Mouse (Mus musculus): Measurements from ENCODE around the gene Mtmr12. TPM values are rescaled to one million over a fixed set of nuclear protein-coding genes. Genes with fewer than 3 reads are reported as not detected.
"Not testable (repeated sequence)": the region's sequence is repeated elsewhere in the genome, so short reads cannot be mapped to it uniquely, and the experiment has no call there.

The Mtmr12 gene
- total RNA-seq, 4 experiments from 2014 or later, result 6.8 to 11.1 (median 9.0) TPM

DNA sequence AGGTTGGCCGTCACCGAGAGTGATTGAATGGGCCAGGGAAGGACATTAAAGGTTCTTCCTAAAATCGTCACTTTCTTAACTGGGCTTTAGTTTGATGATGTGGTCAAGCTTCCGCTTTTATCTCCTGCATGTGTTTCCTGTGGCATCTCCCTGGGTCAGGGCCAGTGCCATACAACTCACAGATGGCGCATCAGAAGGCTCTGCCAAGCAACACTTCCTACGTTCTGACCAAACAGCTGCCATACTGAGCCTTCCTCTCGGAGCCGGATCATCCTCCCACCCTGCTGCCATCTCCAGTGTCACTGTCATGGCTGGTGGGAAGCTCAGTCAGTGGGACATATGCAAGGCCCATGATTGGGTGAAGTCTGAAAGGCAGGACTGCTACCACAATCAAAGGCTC, 6.7 kb downstream of the Mtmr12 start:
- DNase-seq (ENCODE audit: low spot score), result peak; percentile 44

DNA sequence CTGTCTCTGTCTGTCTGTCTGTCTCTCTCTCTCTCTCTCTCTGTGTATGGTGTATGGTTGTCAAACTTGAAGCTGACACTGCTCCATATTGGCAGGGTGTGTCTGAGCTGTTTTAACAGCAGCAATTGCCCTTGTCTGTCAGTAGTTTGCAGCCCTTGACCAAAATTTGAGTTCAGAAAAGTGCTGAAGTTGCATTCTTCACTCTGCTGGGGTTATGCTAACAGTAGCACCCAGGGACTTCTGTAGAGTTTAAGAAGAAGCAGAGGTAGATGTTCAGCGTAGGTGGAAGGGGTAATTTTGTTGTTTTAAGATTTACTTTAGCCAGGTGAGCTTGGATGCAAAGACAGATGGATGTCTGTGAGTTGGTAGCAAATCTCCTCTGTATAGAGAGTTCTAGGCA, 7.4 kb downstream of the Mtmr12 start:
- DNase-seq (ENCODE audit: low spot score), result no peak

DNA sequence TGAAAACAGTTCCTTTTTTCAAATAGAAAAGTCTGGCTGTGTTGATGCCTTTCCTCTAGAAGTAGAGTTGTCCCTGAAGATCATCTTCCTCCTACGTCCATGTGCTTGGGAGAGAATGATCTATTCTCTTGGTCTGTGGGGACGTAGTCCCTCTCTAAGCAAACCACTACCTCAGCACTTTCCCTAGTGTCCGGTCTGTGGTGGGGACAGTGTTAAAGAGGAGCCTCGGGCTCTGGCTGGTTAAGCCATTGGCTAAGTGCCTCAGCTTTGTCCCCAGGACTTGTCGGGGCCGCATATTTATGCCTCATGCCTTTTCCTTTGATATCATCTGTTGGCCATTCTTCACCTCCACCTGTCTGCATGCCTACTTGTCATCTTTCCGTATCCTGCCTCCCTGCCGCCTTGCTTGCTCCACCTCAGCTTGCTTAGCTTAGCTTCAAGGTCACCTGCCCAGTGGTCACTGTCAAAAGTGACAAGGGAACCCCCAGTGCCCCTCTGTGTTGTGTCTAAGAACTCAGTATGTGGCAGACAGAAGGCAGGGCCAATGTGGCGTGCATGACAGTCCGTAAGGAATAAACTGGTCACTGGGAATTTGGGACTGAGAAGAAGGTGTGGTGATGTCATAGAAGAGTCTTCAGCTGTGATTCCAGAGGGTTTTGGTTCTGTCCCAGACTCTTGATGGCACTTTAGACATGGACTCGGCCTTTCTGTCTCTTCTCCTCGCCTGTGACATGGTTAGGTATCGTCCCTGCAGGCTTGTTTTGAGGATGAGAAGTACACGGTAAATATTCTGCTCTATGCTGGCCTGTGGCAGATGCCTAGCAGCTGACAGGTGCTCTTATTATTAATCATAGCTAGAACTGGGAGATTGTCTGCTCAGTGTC, 9.9 kb downstream of the Mtmr12 start:
- no peak for DNase-seq (ENCODE audit: low spot score)

DNA sequence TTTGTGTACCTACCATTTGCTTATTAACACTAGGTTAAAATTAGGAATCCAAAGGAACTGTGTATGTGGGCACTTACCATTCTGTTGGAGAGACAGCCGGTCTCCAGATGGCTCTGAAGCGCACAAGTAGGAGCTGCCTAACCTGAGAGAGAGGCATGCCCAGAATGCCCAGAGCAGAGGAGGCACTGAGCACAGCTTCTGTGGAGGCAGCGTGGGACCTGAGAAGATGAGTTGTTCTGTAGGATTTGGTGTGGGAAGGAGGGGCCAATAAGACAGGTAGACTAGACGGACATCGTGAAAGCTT, 10.5 kb downstream of the Mtmr12 start:
- DNase-seq (ENCODE audit: low spot score), result no peak

DNA sequence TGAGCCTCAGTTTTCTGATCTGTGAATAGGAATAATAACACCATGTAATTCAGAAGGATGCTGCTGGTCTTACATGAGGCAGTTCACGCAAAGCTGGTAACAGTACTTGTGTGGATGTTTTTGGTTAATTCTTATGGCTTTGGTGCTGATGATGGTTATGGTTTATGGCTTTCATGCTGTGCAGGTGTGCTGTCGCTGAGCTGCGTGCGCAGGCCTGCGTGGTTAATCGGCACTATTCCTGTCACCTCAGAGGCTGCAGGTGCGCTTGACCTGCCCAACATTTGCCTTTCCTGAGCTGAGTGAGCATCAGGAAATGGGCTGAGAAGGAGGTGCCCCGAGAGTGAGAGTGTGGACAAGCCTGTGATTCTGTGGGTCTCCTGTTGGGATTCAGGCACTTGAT, 11.3 kb downstream of the Mtmr12 start:
- no peak for DNase-seq (ENCODE audit: low spot score)

DNA sequence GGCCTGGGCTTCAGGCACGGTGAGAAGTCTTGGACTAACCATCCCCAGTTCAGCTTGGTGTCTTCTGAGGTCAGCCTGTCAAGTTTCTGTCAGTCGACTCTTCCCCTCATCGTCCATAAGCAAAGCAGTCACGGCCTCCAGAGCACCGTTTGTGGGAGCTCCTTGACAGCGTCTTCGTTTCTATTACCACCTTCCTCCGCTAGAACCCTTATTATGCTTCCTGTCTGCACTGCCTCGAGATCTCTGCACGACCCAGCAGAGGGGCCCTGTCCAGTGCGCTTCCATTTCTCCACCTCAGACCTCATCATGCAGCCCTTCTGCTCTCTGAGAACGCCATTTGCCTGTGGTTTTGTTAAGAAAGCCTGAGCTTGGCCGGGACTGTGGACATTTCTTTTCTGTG, 12.0 kb downstream of the Mtmr12 start:
- no peak for DNase-seq (ENCODE audit: low spot score)

DNA sequence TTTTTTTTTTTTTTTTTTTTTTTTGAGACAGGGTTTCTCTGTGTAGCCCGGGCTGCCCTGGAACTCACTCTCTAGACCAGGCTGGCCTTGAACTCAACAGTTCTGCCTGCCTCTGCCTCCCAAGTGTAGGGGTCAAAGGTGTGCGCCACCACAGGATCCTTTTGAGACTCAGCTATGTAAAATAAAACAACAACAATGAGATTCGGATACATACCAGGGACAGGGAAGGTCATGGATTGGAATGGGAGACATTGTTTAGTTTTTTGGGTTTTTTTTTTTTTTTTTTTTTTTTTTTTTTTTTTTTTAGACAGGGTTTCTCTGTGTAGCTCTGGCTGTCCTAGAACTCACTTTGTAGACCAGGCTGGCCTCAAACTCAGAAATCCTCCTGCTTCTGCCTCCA, 12.5 kb downstream of the Mtmr12 start:
- DNase-seq (ENCODE audit: low spot score), result not testable (repeated sequence)

DNA sequence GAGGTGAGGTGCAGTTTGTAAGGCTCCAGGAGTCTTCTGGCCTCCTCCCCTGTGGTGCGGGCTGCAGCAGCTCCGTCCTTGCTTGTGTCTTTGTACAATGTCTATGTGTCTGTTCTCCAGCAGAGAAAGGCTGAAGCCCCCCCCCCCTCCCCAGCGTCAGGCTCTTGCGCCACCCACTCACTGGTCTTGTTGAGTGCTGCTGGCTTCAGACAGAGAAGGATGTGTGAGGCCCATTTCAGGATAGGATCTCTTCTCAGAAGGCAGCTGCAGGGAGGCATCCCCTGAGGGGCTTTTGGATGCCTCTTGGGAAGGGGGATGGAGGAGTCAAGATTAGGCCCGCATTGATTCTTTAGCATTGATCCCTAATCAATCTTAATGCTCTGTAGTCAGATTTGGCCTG, 13.0 kb downstream of the Mtmr12 start:
- DNase-seq (ENCODE audit: low spot score), result no peak

DNA sequence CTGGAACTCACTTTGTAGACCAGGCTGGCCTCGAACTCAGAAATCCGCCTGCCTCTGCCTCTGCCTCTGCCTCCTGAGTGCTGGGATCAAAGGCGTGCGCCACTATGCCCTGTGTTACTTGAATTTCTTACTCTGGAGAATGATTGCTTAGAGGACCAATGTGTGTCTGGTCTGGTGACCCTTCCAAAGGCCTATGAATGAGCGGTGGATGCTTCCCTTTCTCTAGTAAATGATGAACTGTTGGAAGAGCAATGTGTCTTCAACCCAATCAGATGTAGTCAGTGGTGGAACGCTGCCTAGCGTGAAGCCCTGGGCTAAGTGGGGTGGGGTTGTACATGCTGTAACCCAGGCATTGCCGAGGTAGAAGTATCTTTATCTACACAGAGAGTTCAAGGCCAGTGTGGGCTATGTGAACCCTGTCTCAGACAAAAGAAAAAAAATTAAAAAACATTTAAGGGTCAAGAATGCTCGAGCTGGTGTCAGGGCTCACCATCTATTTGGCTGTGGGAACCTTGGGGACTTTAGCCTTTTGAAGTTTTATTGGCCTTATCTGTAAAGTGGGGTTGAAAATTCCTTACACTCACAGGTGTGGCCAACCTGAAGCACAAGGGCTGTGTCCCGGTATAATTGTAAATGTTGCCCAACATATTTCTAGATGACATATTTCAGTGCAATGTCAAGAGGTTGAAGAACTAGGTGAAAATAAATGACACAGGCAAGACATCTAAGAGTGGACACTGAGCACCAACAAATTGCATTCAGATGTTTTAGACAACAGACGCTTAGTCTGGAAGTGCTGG, 14.0 kb downstream of the Mtmr12 start:
- no peak for DNase-seq (ENCODE audit: low spot score)

DNA sequence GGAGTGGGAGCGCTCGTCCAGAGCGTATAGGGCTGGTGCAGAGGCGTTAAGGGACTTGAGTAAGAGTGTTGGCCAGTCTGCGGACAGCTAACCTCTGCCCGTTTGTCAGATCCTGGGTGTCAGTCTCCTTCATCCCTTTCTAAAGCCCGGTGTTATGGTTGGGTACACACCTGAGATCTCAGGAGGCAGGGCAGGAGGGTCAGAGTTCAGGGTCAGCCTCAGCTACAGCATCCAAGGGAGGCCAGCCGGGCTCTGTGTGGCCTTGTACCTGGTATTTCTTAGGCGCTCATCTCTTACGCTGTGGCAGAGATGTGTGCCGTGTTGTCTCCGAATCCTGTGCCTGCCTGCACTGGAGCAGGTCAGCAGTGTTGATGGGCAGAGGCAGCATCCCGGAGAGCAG, 16.3 kb downstream of the Mtmr12 start:
- DNase-seq (ENCODE audit: low spot score), result no peak

DNA sequence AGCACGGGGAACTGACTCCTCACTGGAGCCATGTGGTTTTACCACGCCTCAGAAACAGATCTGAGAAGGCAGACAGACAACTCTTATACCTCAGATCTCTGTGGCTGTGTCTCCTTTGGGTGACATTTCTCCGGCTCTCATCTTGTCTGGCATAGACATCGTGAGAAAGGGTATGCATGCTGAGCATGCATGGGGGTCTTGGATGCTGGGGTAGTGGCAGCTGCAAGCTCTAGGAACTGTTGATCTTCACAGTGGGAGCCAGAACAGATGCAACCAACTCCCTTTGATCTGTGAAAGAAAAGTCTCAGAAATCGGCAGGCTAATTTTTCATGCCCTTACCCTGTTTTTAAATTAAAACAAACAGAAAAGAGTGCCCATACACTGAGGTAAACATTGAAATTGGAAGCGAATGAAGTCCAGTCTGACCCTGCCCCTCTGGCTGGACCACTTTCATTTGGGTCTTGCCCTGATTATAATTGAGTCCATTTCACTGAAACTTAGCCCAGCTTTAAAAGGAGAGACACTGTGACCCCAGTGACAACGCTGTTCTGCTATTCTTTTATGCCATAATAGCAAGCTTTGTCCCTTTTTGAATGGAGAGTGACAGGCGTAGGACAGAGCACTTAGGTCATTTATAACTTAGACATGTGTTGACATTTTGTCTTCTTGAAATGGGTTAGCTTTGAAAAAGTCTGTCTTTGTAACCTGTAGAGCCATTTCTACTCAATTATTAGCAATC, 17.9 kb downstream of the Mtmr12 start:
- no peak for DNase-seq (ENCODE audit: low spot score)

DNA sequence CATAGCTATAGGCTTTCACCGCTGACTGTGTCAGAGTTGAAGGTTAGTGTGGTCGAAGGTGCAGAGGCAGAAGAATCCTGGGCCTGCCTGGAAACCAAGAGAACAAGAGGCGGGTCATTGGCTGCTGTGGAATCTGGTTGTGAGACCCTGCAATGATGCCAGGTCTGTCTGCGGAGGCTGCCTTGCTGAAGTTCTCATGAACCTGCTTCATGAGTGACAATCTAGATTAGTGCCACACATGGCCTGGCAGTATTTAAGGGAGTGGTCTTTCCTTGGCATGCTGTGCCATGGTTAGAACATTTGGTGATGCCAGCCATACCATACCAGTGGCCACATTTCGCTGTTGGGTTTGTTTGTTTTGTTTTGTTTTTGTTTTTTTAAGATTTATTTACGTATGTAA, 18.6 kb downstream of the Mtmr12 start:
- no peak for DNase-seq (ENCODE audit: low spot score)

DNA sequence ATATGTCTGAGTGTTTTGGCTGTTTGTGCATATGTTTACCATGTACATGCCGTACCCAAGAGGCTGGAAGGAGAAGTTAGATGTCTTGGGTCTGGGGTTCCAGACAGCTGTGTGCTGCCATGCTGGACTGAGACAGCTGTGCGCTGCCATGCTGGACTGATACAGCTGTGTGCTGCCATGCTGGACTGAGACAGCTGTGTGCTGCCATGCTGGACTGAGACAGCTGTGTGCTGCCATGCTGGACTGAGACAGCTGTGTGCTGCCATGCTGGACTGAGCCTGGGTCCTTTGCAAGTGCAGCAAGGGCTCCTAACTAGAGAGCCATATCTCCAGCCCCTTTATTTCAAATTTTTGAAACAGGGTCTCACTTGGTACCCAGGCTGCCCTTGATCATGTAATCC, 19.4 kb downstream of the Mtmr12 start:
- no peak for DNase-seq (ENCODE audit: low spot score)

DNA sequence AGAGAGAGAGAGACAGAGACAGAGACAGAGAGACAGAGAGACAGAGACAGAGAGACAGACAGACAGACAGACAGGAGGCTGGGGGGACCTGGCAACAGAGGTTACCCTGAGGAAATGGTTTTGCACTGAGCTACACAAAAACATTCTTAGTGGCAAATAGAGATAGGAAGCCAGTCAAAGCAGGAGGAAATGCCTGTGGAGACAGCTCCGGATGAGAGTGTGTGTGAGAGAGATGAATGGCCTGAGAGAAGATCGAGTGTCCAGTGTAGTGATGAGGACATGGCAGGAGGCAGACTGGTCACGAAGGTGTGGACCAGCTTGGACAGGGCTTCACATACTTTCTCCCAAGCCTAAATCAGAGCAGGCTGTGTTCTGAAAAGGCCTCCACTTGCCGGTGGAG, 20.2 kb downstream of the Mtmr12 start:
- DNase-seq (ENCODE audit: low spot score), result no peak

DNA sequence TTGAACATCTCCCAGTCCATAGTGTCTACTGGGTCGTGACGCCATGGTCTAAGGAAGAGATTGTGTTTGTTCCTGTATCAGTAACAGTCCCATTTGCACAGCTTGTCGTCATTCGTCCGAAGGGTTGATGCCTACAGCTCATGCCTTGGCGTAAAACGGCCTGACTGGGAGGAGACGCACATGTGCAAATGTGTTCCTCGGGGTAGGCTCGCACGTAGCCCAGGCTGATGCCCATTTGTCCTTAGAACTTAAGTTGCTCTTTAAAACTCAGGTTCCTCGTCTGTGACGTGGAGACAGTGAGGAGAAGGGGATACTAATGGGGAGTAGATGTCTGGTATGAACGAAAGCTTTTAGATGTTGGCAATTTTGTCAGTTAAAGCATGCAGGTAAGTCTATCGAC, 22.1 kb downstream of the Mtmr12 start:
- no peak for DNase-seq (ENCODE audit: low spot score)

DNA sequence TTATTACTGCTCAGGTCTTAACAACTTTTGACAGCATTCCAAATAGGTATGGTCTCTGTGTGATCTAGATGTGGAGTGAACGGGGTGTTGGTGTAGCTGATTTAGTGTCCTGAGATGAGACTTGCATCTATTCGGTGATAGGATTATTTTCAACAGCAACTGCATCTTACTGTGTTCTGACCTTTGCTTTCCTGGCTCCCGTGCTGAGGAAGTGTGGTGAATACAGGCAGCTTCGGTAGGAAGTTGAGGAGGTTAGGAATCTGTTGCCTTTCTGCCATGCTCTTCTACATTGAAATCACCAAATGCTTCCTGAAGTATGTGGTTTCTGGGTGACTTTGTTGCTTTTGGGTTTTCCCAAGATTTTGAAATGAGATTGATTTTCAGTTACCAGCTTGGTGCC, 22.5 kb downstream of the Mtmr12 start:
- no peak for DNase-seq (ENCODE audit: low spot score)

DNA sequence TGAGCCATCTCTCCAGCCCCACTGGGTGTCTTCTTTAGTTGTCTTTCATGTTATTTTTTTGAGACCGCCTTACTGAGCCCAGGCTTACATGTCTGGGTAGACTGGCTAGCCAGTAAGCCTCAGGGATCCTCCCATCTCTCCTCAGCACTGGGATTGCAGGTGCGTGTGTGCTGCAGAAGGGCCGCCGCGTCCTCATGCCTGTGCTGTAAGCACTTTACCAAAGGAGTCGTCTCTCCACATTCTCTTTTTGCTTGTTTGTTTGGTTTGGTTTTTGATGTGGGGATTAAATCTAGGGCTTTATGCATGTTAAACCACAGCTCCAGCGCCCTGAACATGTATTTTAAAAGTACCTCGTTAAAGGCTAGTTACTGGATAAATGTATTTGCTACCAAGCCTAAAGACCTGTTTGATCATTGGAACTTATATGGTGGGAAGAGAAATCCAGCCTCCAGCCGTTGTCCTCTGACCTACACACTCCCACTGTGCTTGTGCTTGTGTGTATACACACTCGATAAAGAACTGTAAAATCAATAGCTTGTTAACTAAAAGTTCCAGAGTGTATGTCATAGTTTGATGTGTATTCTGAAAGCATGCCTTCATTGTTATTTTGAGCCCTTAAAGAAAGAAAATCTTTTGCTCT, 24.9 kb downstream of the Mtmr12 start:
- no peak for DNase-seq (ENCODE audit: low spot score)

DNA sequence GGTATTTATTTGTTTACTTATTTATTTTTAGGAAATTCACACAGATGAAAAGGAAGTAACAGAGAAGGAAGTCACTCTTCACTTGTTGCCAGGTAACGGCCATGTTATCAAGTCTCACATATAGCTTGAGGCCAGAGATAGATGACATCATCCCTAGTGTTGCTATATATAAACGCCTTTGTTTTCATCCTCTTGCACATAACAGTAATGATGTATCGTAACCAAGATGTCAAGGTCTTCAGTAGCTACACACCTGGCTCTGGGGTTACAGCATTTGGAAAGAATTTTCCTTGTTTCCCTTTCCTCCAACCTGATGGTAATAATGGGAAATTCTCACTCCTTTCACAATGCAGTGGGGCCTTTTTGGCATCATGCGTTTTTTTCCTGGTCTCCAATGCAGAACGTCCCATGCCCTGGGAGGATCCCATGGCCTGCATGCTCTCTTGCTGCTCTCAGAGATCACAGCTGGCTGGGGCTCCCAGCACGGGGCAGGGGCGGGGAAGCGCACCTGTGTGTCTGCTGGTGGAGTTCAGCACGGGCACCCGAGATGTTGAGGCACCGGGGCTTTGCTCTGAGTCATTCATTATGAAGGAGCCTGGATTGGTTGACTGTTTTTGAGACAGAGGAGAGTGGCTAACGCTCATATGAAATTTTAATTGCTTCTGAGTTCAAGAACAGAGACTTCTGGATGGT, 25.6 kb downstream of the Mtmr12 start:
- no peak for DNase-seq (ENCODE audit: low spot score)

DNA sequence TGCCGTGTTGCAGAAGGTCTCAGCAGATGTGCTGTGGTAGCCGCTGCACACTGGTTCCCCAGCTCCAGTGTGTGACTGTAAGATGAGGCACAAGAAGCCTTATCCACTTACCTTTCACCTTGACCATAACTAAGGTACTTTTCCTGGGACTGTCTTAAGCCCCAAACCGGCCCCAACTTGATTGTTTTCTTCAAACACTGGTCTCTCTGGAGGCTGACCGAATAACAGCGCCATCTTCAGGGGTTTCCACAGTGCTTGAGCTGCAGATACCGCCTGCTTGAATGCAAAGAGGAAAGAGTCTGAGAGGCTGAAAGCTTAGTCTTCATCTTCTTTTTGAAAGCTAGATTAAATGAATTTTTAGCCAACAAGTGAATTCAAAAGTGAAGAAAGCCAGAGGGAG, 26.6 kb downstream of the Mtmr12 start:
- DNase-seq (ENCODE audit: low spot score), result no peak

DNA sequence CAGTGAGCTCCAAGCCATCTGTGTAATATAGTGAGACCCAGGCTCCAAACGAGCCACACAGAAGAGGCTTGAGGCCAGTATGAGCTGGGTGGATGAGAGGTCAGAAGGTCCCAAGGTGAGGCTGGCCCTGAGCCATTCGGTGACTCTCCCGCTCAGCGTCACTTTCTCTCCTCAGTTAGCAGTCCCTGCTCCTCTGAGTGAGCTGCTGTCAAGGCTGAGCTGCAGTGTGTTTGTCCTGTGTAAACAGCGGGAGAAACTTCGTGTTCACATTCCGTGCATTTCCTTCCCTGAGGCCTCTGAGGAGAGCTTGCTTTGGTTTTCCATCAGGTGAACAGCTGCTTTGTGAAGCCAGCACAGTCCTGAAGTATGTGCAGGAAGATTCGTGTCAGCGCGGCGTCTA, 27.6 kb downstream of the Mtmr12 start:
- DNase-seq (ENCODE audit: low spot score), result no peak

DNA sequence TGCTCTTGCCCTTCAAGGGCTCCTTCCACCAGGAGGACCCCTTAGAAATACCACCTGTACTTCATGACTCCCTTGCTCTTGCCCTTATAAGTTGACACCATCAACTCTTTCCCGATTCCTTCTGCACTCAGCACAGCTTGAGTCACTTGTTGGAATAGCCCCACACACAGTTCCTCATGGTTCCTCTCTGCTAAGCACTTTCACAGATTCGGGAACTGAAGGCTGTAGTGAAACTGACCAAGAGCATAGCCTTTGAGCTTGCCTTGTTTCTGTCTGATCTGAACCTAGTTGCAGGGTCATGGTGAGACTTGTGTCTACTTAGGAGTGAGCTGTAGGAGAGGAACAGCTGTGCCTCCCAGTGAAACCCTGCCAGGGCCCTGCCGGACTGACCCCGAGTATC, 28.2 kb downstream of the Mtmr12 start:
- DNase-seq (ENCODE audit: low spot score), result no peak

All from heart, adult 8-10 months (tissue).